Mouse (Mus musculus) lung, embryonic 16.5 days (tissue): ENCODE data around the gene Map4k4. TPM values are rescaled to one million over a fixed set of nuclear protein-coding genes. Genes with fewer than 3 reads are reported as not detected.

Experiments
- ATAC-seq: fragments of 200-750 bp; cut with Nextera tagmentation; 2 replicates; pipeline ENCODE4 v1.8.0; 2017; ENCODE audit warnings: low read depth, mild to moderate bottlenecking, moderate library complexity
- H3K27ac ChIP-seq: fragments of 300-500 bp; sonication (generic); 2 replicates; pipeline ENCODE4 v1.5.1; 2014; ENCODE audit warnings: mild to moderate bottlenecking, control low read depth, low read length
- H3K27me3 ChIP-seq: fragments of 300-500 bp; sonication (generic); 2 replicates; pipeline ENCODE4 v1.6.1; 2014; ENCODE audit warnings: low read depth, low read length, mixed read lengths; ENCODE audit not compliant: control insufficient read depth, insufficient read depth
- H3K36me3 ChIP-seq: fragments of 300-500 bp; sonication (generic); 2 replicates; pipeline ENCODE4 v1.6.1; 2014; ENCODE audit warnings: low read length; ENCODE audit not compliant: control insufficient read depth, insufficient read depth
- H3K4me1 ChIP-seq: fragments of 300-500 bp; sonication (generic); replicated peaks from 2 replicates; pipeline ENCODE4 v1.6.1; 2014; ENCODE audit warnings: low read length, mixed read lengths; ENCODE audit not compliant: control insufficient read depth, insufficient read depth
- H3K4me2 ChIP-seq: fragments of 300-500 bp; sonication (generic); 2 replicates; pipeline ENCODE4 v1.6.1; 2014; ENCODE audit warnings: low read depth, low read length, control low read depth
- H3K4me3 ChIP-seq: fragments of 300-500 bp; sonication (generic); 2 replicates; pipeline ENCODE4 v1.5.1; 2014; ENCODE audit warnings: mild to moderate bottlenecking, low read length, control low read depth
- H3K9ac ChIP-seq: fragments of 300-500 bp; sonication (generic); 2 replicates; pipeline ENCODE4 v1.6.1; 2014; ENCODE audit warnings: low read length, control low read depth
- H3K9me3 ChIP-seq: fragments of 300-500 bp; sonication (generic); 2 replicates; pipeline ENCODE4 v1.6.1; 2016; ENCODE audit warnings: low read length; ENCODE audit not compliant: control insufficient read depth
- WGBS: fragments of 180-500 bp; shearing (Covaris S2); extraction: QIAGEN DNeasy Blood & Tissue Kit; methylation state at CpG from one replicate; pipeline ENCODE4 v1.1.7; 2014; 5-methylcytosine and 5-hydroxymethylcytosine counted together
- polyA plus RNA-seq: library from polyadenylated mRNA; unstranded; fragments of >200 nt; fragmentation: Nextera tagmentation; extraction: Ambion mirVana; gene quantifications from 2 replicates; pipeline ENCODE4 v1.2.1, GENCODE M21; 2015

Gene Map4k4
- polyA plus RNA-seq, 1 experiment from 2014 or later = 20.9 TPM

DNA sequence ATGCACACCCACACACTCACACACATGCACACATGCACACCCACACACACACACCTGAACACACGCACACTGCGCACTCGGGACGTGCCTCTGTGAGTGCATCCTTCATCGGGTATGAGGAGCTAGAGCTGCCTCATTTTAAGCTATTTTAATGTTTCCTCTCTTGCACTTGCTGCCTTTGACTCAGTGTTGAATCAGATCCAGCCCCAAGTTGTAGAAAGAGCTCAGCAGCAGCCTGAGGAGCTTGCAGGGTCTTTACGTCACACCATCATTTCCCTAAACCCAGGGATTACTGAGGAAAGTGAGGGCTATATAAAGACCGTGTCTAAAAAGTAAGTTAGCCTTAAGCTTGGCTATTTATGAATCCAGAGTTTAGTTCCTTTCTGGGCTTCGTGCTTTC is 62.1 kb downstream of the Map4k4 start:
- peaks cover 14% of the 10 kb centered on the region; the same call in 1 of the 2 replicates for H3K36me3 ChIP-seq
- H3K4me2 ChIP-seq = no peak overlapping the region
- H3K27me3 ChIP-seq = no peaks in the 10 kb centered on the region
- ATAC-seq = no peak
- H3K9ac ChIP-seq = no peak overlapping the region
- H3K27ac ChIP-seq = no peak overlapping the region
- no peaks in the 10 kb centered on the region; the same call in 1 of the 2 replicates for H3K4me1 ChIP-seq
- H3K9me3 ChIP-seq = no peaks in the 10 kb centered on the region
- H3K4me3 ChIP-seq = no peak overlapping the region
- WGBS = 90% methylated on average over 8 of the region's 8 CpGs

DNA sequence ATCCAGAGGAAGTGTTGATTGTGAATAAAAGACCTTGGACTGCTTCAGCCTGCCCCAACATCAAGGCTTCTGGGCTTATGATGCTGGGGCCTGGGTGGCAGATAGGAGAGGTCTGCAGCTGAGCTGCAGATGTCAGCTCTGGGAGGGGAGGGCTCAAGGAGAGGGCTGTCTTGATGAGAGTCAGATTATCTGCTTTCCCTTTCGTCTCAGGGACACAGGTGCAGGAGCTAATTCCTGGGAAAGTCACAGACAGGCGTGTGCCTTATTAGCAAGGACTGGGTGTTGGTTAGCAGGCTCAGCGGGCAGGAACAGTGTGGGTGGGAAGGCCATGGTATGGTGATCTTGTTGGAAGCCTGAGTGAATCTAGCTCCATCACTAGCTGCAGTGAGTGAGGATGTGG is 63.1 kb downstream of the Map4k4 start:
- Histone ChIP-seq H3K9ac (no peak overlapping the region), H3K4me3 (no peak overlapping the region), H3K27me3 (no peaks in the 10 kb centered on the region), H3K36me3 (peaks cover 14% of the 10 kb centered on the region; the same call in 1 of the 2 replicates), H3K9me3 (no peaks in the 10 kb centered on the region), H3K27ac (no peak overlapping the region), H3K4me2 (no peak overlapping the region), H3K4me1 (peaks cover under 1% of the 10 kb centered on the region; the same call in 1 of the 2 replicates)
- 69% methylated on average over 3 of the region's 3 CpGs for WGBS
- no peak for ATAC-seq

DNA sequence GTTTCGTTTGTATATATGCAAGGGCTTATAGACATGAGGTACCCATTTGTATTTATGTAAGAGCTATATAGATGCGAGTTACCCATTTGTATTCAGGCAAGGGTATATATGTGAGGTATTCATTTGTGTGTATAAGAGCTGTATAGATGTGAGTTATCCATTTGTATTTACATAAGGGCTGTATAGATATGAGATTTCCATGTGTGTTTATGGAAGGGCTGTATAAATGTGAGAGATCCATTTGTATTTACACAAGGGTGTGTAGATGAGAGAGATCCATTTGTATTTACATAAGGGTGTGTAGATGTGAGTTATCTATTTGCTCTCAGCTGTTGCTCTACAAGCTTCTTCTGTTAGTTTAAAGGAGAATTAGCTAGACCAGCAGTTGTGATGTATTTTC is 63.7 kb downstream of the Map4k4 start:
- Histone ChIP-seq H3K4me3 (no peak overlapping the region), H3K9me3 (no peaks in the 10 kb centered on the region), H3K4me2 (no peak overlapping the region), H3K36me3 (peaks cover 14% of the 10 kb centered on the region; the same call in 1 of the 2 replicates), H3K9ac (no peak overlapping the region), H3K4me1 (peaks cover 3% of the 10 kb centered on the region; the same call in 1 of the 2 replicates), H3K27ac (no peak overlapping the region), H3K27me3 (no peaks in the 10 kb centered on the region)
- WGBS = 81% methylated on average over 2 of the region's 2 CpGs
- ATAC-seq = no peak

DNA sequence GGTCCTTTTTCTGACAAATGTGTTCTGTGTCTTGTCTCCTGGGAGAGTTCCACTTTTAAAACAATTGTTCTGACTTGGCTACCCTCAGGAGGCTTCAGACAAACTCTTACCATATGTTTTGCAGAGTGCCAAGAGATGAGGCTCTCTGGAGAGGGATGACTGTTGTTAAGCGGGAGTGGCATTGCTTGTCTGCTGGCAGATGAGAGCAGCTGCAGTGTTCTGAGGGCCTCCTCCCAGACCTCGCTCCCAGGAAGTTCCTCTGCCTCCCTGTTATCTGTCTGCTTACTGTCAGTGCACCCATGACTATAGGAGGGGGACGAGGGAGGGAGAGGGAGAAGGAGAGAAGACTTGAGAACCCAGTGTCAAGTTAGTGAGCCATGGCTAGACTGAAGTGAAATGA is 64.7 kb downstream of the Map4k4 start:
- Histone ChIP-seq H3K4me2 (no peak overlapping the region), H3K4me1 (peaks cover 3% of the 10 kb centered on the region; the same call in 1 of the 2 replicates), H3K9me3 (no peaks in the 10 kb centered on the region), H3K27me3 (no peaks in the 10 kb centered on the region), H3K4me3 (no peak overlapping the region), H3K27ac (no peak overlapping the region), H3K36me3 (peaks cover 14% of the 10 kb centered on the region; the same call in 1 of the 2 replicates), H3K9ac (no peak overlapping the region)
- ATAC-seq = no peak
- 60% methylated on average over 3 of the region's 3 CpGs for WGBS

DNA sequence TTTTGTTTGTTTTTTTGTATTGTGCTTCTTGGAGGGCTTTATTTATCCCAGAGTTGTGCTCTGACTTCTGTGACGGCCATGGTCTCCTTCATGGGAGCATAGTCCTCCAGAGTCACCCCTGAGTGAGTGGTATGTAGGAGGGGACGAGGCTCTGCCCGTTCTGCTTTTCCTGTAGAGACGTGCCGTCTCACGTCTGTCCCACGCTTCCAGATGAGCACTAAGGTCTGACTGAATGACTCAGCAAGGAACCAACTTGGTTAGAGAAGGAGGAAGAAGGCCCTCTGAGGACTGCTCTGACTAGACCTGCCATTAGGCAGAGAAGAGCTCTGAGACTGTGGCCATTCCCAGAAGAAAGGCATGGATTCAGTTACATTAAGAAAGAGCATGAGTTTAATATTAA is 68.3 kb downstream of the Map4k4 start:
- no peaks in the 10 kb centered on the region for H3K9me3 ChIP-seq
- H3K4me3 ChIP-seq = no peak overlapping the region
- H3K27me3 ChIP-seq = no peaks in the 10 kb centered on the region
- H3K9ac ChIP-seq = no peak overlapping the region
- no peak overlapping the region for H3K4me2 ChIP-seq
- H3K4me1 ChIP-seq = peaks cover 7% of the 10 kb centered on the region
- 54% methylated on average over 7 of the region's 7 CpGs for WGBS
- peaks cover 2% of the 10 kb centered on the region; the same call in 1 of the 2 replicates for H3K36me3 ChIP-seq
- no peak for ATAC-seq
- no peak overlapping the region for H3K27ac ChIP-seq

DNA sequence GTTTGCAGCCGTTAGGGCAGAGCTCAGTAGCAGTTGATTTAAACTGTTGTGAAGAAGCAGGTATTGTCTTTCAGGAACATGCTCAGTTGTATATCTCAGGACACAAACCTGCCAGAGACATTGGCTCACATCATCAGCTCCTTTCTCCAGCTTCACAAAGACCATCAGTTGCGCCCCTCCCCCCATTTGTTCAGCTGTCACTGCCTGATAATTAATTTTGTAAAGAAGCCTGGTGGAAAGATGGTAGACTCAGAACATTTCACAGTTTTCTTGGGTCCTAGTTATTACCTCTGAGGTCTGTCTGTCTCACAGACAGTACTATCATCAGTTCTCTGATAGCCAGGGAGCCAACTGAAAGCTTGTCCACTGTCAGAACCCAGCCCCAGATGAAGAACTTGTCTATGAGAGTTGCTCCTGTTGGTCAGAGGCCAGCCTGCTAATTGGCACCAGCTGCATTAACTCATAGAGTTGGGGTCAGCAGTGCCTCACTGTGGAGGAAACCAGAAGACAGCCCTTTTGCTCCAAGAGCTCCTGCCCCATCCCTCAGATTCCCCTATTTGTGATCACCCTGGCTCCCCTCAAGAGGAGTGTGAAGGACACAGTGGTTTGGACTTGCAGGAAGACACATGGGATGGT is 69.2 kb downstream of the Map4k4 start:
- H3K27ac ChIP-seq = no peak overlapping the region
- peaks cover 7% of the 10 kb centered on the region for H3K4me1 ChIP-seq
- H3K27me3 ChIP-seq = no peaks in the 10 kb centered on the region
- 79% methylated on average over 2 of the region's 2 CpGs for WGBS
- no peak overlapping the region for H3K4me2 ChIP-seq
- no peak for ATAC-seq
- peaks cover 6% of the 10 kb centered on the region; the same call in 1 of the 2 replicates for H3K36me3 ChIP-seq
- H3K9ac ChIP-seq = no peak overlapping the region
- H3K4me3 ChIP-seq = no peak overlapping the region
- H3K9me3 ChIP-seq = no peaks in the 10 kb centered on the region

DNA sequence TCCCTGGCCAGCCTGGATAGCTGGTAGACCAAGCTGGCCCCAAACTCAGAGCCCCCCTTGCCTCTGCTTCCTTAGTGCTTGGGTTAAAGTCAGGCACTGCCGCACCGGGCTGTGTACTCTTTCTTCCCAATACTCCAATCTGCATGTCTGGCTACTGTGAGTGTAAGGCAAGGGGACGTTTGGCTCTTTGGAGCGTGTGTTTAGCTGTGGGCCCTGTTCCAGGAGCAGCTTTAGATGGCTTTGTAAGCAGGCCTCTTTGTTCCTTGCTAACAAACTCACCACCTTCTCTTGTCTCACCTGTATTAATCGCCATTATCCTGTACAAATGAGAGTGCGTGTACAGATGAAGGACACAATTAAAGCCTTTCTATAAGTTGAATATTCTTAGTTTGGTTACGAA is 71.7 kb downstream of the Map4k4 start:
- H3K4me1 ChIP-seq = peaks cover 7% of the 10 kb centered on the region
- peaks cover 23% of the 10 kb centered on the region for H3K36me3 ChIP-seq
- H3K4me2 ChIP-seq = no peak overlapping the region
- H3K4me3 ChIP-seq = no peak overlapping the region
- no peaks in the 10 kb centered on the region for H3K27me3 ChIP-seq
- ATAC-seq = no peak
- H3K27ac ChIP-seq = peak overlapping the region; percentile 39; the same call in 1 of the 2 replicates
- WGBS = 66% methylated on average over 7 of the region's 7 CpGs
- H3K9me3 ChIP-seq = no peaks in the 10 kb centered on the region
- H3K9ac ChIP-seq = no peak overlapping the region

DNA sequence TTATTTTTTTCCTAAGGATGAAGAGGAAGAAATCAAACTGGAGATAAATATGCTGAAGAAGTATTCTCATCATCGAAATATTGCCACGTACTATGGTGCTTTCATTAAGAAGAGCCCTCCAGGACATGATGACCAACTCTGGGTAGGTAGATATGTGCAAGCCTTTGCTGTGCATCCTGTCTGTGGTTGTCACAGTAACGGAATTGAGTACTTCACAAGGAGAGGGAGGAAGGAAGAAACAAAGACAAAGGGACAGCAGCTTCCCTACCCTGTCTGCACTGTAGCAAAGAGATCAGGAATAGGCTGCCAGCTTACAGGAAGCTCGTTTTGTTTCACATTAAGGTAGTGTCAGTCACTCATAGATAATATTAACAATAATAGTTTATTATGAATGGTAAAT is 73.2 kb downstream of the Map4k4 start:
- Histone ChIP-seq H3K27ac (no peak overlapping the region), H3K27me3 (no peaks in the 10 kb centered on the region), H3K4me2 (no peak overlapping the region), H3K36me3 (peaks cover 30% of the 10 kb centered on the region), H3K4me1 (peaks cover 5% of the 10 kb centered on the region), H3K9ac (no peak overlapping the region), H3K4me3 (no peak overlapping the region), H3K9me3 (no peaks in the 10 kb centered on the region)
- WGBS = 71% methylated on average over 4 of the region's 4 CpGs
- ATAC-seq = no peak

DNA sequence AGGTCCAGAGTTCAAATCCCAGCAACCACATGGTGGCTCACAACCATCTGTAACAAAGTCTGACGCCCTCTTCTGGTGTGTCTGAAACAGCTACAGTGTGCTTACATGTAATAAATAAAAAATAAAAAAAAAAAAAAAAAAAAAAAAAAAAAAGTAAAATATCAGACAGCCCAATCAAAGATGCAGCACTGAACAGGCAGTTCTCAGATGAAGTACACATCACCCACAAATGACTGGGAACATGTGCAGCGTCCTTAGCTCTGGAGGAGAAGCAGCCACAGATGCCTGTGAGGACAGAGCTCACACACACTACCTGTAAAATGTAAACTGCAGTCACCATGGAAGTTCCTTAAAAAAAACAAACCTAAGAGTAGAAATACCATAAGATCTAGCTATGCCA is 74.3 kb downstream of the Map4k4 start:
- H3K27ac ChIP-seq = no peak overlapping the region
- no peaks in the 10 kb centered on the region for H3K9me3 ChIP-seq
- ATAC-seq = no peak
- H3K36me3 ChIP-seq = peaks cover 34% of the 10 kb centered on the region
- H3K4me3 ChIP-seq = no peak overlapping the region
- no peak overlapping the region for H3K9ac ChIP-seq
- no peak overlapping the region for H3K4me2 ChIP-seq
- no peaks in the 10 kb centered on the region for H3K27me3 ChIP-seq
- WGBS = 89% methylated on average over 2 of the region's 2 CpGs
- H3K4me1 ChIP-seq = peaks cover 4% of the 10 kb centered on the region
